Mouse (Mus musculus): ENCODE data around the gene Mcf2l.

Mcf2l gene

GRCm38 (mm10) chr8:12874194-12874791 lies 687 bp downstream of the Mcf2l start:
- no peak for DNase-seq (ENCODE audit: low spot score)

- no peak for DNase-seq (ENCODE audit: low spot score)
These were observed 1.4 kb downstream of the Mcf2l start for GRCm38 (mm10) chr8:12874971-12875370.

GRCm38 (mm10) chr8:12877126-12877525 lies 3.5 kb downstream of the Mcf2l start:
- no peak for DNase-seq (ENCODE audit: low spot score)

GRCm38 (mm10) chr8:12880163-12880562 lies 6.6 kb downstream of the Mcf2l start:
- no peak for DNase-seq (ENCODE audit: low spot score)

- peak; percentile 75 for DNase-seq (ENCODE audit: low spot score)
These were observed 9.7 kb downstream of the Mcf2l start for GRCm38 (mm10) chr8:12883051-12884004.

GRCm38 (mm10) chr8:12887772-12888435 lies 14.3 kb downstream of the Mcf2l start:
- DNase-seq (ENCODE audit: low spot score) = no peak

GRCm38 (mm10) chr8:12889046-12889598 lies 15.5 kb downstream of the Mcf2l start:
- no peak for DNase-seq (ENCODE audit: low spot score)

- DNase-seq (ENCODE audit: low spot score) = no peak
These were observed 19.4 kb downstream of the Mcf2l start for GRCm38 (mm10) chr8:12892882-12893446.

GRCm38 (mm10) chr8:12893797-12894578 lies 20.4 kb downstream of the Mcf2l start:
- DNase-seq (ENCODE audit: low spot score) = no peak

GRCm38 (mm10) chr8:12894783-12895534 lies 21.4 kb downstream of the Mcf2l start:
- DNase-seq (ENCODE audit: low spot score) = no peak

GRCm38 (mm10) chr8:12895535-12896150 lies 22.0 kb downstream of the Mcf2l start:
- DNase-seq (ENCODE audit: low spot score) = no peak

GRCm38 (mm10) chr8:12896494-12897373 lies 23.1 kb downstream of the Mcf2l start:
- peak; percentile 54 for DNase-seq (ENCODE audit: low spot score)

GRCm38 (mm10) chr8:12897815-12898214 lies 24.2 kb downstream of the Mcf2l start:
- DNase-seq (ENCODE audit: low spot score) = peak; percentile 75

GRCm38 (mm10) chr8:12903790-12904415 lies 30.3 kb downstream of the Mcf2l start:
- no peak for DNase-seq (ENCODE audit: low spot score)

- DNase-seq (ENCODE audit: low spot score) = no peak
These were observed 31.5 kb downstream of the Mcf2l start for GRCm38 (mm10) chr8:12905122-12905521.

- no peak for DNase-seq (ENCODE audit: low spot score)
These were observed 32.2 kb downstream of the Mcf2l start for GRCm38 (mm10) chr8:12905599-12906321.

- DNase-seq (ENCODE audit: low spot score) = no peak
These were observed 33.0 kb downstream of the Mcf2l start for GRCm38 (mm10) chr8:12906597-12906996.

GRCm38 (mm10) chr8:12907730-12908129 lies 34.1 kb downstream of the Mcf2l start:
- DNase-seq (ENCODE audit: low spot score) = no peak
